Mouse (Mus musculus) thymus, adult 2 months (tissue): ENCODE results near the gene Rfk. TPM values are rescaled to one million over a fixed set of nuclear protein-coding genes. Genes with fewer than 3 reads are reported as not detected.

Experiments used
- DNase-seq: peaks from one replicate; pipeline ENCODE4 v3.0.0; 2021
- H3K27ac ChIP-seq: fragments of 200-500 bp; 2 replicates; pipeline ENCODE4 v1.5.1; 2012; ENCODE audit warnings: low read length, control low read depth; ENCODE audit not compliant: control insufficient read depth, insufficient read depth
- H3K27me3 ChIP-seq: fragments of 200-500 bp; 2 replicates; pipeline ENCODE4 v1.6.1; 2012; ENCODE audit warnings: mild to moderate bottlenecking, low read length, moderate library complexity, mixed read lengths; ENCODE audit not compliant: control insufficient read depth, insufficient read depth
- H3K36me3 ChIP-seq: fragments of 200-500 bp; 2 replicates; pipeline ENCODE4 v1.6.1; 2012; ENCODE audit warnings: mild to moderate bottlenecking, low read length, moderate library complexity; ENCODE audit not compliant: control insufficient read depth, insufficient read depth
- H3K4me1 ChIP-seq: fragments of 200-500 bp; replicated peaks from 2 replicates; pipeline ENCODE4 v1.6.1; 2012; ENCODE audit warnings: low read length; ENCODE audit not compliant: control insufficient read depth, insufficient read depth
- H3K4me3 ChIP-seq: fragments of 200-500 bp; 2 replicates; pipeline ENCODE4 v1.5.1; 2012; ENCODE audit warnings: mild to moderate bottlenecking, low read length, control low read depth, moderate library complexity; ENCODE audit not compliant: control insufficient read depth, insufficient read depth
- CTCF ChIP-seq: fragments of 200-500 bp; IDR thresholded peaks from 2 replicates; pipeline ENCODE4 v1.5.1; 2012; ENCODE audit warnings: mild to moderate bottlenecking, control low read depth, low read length, moderate library complexity, borderline replicate concordance; ENCODE audit not compliant: control insufficient read depth, poor library complexity, insufficient read depth; ENCODE audit errors: extremely low read depth
- POLR2A ChIP-seq: fragments of 200-500 bp; IDR thresholded peaks from 2 replicates; pipeline ENCODE4 v1.6.1; 2012; ENCODE audit warnings: mild to moderate bottlenecking, low read length, control low read depth, moderate library complexity; ENCODE audit not compliant: control insufficient read depth, poor library complexity, insufficient read depth; ENCODE audit errors: extremely low read depth
- WGBS: fragments of 180-500 bp; shearing (Covaris S2); methylation state at CpG from one replicate; pipeline ENCODE4 v1.1.7; 2018; 5-methylcytosine and 5-hydroxymethylcytosine counted together
- polyA plus RNA-seq: library from polyadenylated mRNA; depleted of rRNA; stranded (reverse); fragments of >200 nt; gene quantifications from 2 replicates; pipeline ENCODE4 v1.2.3, GENCODE M21; 2012; rRNA removed

Gene Rfk
- 39.8 and 58.4 TPM in 2 replicates for polyA plus RNA-seq

DNA sequence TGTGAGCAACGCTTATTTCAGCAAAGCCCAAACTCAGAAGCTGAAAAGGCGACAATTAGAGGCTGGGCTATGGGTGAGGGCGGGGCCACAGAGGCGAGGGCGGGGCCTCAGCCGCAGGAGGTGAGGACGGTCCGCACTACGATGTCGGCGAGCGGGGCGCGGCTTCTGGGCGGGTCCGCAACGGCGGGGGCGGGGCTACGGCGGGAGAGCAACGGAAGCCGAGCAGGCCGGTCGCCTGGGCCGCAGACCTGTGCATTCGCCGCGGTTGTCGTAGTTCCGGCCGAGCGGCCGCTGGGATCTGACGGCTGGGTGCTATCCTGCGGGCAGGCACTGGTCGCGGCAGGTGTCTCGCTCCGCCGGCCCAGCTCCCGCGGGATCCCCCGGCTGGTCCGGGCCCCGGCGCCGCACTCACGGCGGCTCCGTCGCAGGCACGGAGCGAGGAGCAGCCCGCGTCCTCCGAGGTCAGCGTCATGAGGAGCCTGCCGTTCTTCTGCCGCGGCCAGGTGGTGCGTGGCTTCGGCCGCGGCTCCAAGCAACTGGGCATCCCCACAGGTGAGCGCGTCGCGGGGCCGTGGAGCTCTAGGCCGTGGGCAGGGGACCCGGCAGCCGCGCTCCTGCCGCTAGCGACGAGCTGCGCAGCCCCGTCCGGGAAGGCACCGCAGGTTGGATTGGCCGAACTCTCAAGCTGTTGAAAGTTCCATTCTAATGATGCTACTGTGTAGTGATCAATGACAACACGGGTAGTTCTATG, at the start of gene Rfk:
TSS of gene Rfk (plus strand) at position 203 of the 751 bp plus-strand sequence.
- no peaks in the 10 kb centered on the region; the same call in 1 of the 2 replicates for H3K4me1 ChIP-seq
- peaks cover 4% of the 10 kb centered on the region; the same call in 1 of the 2 replicates for H3K36me3 ChIP-seq
- peak within 1 kb of the TSS; percentile 67 for H3K4me3 ChIP-seq
- under 1% methylated on average over 83 of the region's 83 CpGs for WGBS
- peak; percentile 90 for DNase-seq
- H3K27me3 ChIP-seq = no peaks in the 10 kb centered on the region
- no peak within 1 kb of the TSS for H3K27ac ChIP-seq
- TF ChIP-seq CTCF = no peak
- TF ChIP-seq POLR2A = peak; percentile 62; the same call in 1 of the 2 replicates

DNA sequence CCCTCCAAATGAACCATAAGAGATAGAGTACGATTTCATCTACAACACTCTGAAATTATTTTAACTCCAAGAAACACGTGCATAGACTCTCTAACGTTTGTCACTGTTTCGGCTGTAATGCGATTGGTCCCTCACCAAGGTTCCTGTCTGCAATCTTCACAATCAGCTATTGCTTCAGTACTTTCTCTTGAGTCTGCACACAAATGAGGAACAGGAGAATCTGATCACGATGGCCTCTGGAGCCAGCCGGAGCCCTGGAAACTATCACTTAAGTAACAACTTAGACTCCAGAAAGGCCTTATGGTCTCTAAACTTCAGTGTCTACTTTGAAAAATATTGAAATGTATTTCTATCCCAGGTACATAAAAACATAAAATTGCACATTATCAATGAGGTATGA, 49.0 kb upstream of the Rfk start:
- WGBS = 82% methylated on average over 7 of the region's 7 CpGs

DNA sequence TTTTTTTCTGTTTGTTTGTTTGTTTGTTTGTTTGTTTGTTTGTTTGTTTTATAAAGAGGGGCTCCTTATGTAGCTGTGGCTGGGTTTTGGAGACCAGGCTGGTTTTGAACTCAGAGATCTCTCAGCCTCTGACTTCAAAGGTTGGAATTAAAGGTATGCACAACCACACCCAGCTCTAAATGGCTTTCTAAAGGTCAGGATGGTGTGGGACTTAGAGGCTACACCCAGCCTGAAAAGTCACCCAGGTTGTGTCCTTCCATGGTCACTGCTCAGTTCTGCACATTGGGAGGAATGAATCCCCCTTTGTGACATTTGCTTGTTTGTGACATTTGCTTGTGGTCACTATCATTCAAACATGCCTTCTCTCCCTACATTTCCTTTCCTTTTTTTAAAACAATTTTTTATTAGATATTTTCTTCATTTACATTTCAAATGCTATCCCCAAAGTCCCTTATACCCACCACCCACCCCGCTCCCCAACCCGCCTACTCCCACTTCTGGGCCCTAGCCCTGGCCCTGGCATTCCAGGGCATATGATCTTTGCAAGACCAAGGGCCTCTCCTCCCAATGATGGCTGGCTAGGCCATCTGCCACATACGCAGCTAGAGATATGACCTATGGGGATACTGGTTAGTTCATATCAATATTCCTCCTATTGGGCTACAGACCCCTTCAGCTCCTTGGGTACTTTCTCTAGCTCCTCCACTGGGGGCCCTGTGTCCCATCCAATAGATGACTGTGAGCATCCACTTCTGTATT, 46.9 kb upstream of the Rfk start:
- H3K4me3 ChIP-seq = no peak overlapping the region
- WGBS = 98% methylated on average over 3 of the region's 3 CpGs
- no peaks in the 10 kb centered on the region for H3K36me3 ChIP-seq
- no peak overlapping the region for H3K27ac ChIP-seq
- no peak for DNase-seq
- H3K27me3 ChIP-seq = no peaks in the 10 kb centered on the region
- no peaks in the 10 kb centered on the region for H3K4me1 ChIP-seq
- TF ChIP-seq POLR2A (no peak), CTCF (no peak)

More for the DNA sequence above, 49.0 kb upstream of the Rfk start:
- DNase-seq = no peak
- H3K27ac ChIP-seq = no peak overlapping the region
- H3K4me1 ChIP-seq = no peaks in the 10 kb centered on the region
- TF ChIP-seq POLR2A = no peak
- no peak for TF ChIP-seq CTCF
- no peaks in the 10 kb centered on the region for H3K36me3 ChIP-seq
- no peak overlapping the region for H3K4me3 ChIP-seq
- H3K27me3 ChIP-seq = no peaks in the 10 kb centered on the region

DNA sequence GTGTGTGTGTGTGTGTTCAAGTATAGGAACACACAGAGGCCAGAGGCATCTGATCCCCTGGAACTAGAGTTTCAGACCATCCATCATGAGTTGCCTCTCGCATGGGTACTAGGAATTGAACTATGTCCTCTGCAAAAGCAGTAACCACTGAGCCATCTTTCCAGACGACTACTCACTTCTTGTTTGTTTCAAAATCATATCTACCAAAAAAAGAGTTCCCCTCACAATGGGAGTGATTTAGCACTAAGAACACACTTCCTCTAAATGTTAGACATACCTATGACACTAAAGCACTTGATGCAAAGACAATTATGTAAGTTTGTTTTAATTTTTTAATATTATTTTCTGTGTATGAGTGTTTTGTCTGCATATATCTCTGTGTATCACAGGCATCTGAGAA, 46.0 kb upstream of the Rfk start:
- WGBS = 91% methylated on average over 2 of the region's 2 CpGs
- DNase-seq = no peak
- no peak for TF ChIP-seq CTCF
- no peak for TF ChIP-seq POLR2A
- no peaks in the 10 kb centered on the region for H3K27me3 ChIP-seq
- no peaks in the 10 kb centered on the region for H3K4me1 ChIP-seq
- no peak overlapping the region for H3K4me3 ChIP-seq
- no peak overlapping the region for H3K27ac ChIP-seq
- no peaks in the 10 kb centered on the region for H3K36me3 ChIP-seq

DNA sequence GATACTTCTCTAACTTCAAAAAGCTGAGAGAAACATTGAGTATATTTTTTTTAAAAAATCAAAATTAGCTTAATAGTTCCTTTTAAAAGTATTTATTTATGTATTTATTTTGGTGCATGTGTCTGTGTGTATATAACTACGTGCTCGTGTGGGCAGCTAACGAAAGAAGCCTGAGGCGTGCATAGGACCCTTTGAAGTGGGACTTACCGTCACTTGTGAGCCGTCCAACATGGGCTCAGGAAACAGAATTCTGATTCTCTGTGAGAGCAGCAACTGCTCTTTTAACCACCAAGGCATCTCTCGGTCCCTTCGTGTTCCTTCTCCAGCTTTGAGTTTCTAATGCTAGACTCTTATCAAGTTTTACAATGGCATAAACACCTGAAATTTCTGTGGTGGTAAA, 40.1 kb upstream of the Rfk start:
- WGBS = 54% methylated on average over 8 of the region's 8 CpGs
- H3K27ac ChIP-seq = no peak overlapping the region
- TF ChIP-seq POLR2A (no peak), CTCF (no peak)
- DNase-seq = no peak
- H3K4me3 ChIP-seq = no peak overlapping the region
- H3K36me3 ChIP-seq = no peaks in the 10 kb centered on the region
- peaks cover 7% of the 10 kb centered on the region for H3K4me1 ChIP-seq
- no peaks in the 10 kb centered on the region for H3K27me3 ChIP-seq

DNA sequence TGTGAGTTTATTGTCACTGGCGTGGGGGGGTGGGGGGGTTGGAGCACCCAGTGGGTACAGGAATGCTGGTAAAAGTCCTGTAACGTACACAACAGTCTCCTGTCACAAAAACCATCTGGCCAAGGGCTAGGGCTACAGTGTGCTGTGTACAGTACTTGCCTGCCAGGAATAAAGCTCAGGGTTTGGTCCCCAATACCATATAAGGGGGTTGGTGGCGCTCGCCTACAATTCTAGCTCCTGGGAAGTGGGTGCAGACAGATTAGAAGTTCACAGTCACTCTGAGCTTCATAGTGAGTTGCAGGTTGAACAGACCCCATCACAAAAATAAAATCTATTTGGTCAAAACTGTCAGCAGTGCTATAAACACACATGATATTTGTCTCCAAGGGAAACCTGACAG, 39.5 kb upstream of the Rfk start:
- TF ChIP-seq POLR2A = no peak
- no peak for TF ChIP-seq CTCF
- Histone ChIP-seq H3K4me3 (no peak overlapping the region), H3K27ac (no peak overlapping the region), H3K27me3 (no peaks in the 10 kb centered on the region), H3K4me1 (peaks cover 10% of the 10 kb centered on the region), H3K36me3 (no peaks in the 10 kb centered on the region)
- WGBS = 95% methylated on average over 4 of the region's 4 CpGs
- DNase-seq = no peak

DNA sequence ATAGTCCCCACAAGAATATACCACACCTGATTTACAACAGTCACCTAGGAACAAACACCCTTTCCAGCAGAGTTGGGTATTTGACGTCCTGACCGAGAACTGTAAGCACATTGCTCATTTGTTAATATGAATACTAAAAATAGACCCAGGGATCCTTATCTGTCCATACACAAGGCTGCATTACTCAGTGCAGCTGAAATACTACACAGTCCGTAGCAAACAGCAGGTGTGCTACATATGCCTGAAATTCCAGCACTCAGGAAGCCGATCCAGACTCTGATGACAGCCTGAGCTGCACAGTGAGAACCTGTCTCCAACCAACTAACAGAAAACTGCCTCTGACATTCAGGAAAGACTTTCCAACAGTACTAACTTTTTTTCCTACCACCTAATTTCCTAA, 39.0 kb upstream of the Rfk start:
- Histone ChIP-seq H3K4me1 (peaks cover 10% of the 10 kb centered on the region), H3K36me3 (no peaks in the 10 kb centered on the region), H3K27ac (no peak overlapping the region), H3K4me3 (no peak overlapping the region), H3K27me3 (no peaks in the 10 kb centered on the region)
- no peak for DNase-seq
- 78% methylated on average over 4 of the region's 4 CpGs for WGBS
- no peak for TF ChIP-seq POLR2A
- TF ChIP-seq CTCF = no peak
